Mouse (Mus musculus) kidney, adult 8-10 months (tissue): ENCODE data around the gene Tmod2.

ENCODE experiments used
- DNase-seq, 2 experiments: peaks; one replicate each; pipeline ENCODE4 v3.0.0; 2022

Gene Tmod2

DNA sequence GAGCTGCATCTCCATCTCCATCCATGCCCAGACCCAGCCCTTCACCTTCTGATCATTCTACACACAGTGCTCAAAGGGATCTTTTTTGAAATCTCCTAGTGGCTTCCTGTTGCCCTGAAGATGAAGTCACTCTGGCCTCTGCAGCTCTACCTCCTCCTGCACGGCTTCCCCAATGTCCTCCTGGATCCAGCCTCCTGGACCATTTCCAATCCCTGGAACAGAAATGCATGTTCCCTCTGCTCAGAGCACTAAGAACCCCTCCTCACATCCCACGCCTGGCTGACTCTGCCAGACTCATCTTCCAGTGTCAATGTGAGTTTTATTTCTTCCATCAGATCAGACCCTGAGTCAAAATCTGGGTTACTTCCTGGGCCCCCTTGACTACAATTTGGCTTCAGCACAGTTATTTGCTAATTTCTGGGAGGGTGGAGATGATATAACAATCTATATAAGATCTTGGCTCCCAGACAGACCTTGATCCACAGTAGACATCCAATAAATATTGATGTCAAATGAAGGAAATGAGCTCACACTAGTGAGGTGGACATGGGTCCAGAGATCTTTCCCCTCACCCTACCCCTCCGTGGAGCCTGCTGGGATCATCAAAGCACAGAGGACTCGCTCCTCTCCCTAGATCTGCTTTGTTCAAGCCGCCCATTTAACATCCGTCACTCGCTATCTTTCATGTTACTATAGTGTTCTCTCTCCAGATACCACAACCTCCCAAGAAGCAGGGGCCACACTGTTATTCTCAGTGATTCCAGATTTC, 10.8 kb downstream of the Tmod2 start:
- DNase-seq, result no peak

DNA sequence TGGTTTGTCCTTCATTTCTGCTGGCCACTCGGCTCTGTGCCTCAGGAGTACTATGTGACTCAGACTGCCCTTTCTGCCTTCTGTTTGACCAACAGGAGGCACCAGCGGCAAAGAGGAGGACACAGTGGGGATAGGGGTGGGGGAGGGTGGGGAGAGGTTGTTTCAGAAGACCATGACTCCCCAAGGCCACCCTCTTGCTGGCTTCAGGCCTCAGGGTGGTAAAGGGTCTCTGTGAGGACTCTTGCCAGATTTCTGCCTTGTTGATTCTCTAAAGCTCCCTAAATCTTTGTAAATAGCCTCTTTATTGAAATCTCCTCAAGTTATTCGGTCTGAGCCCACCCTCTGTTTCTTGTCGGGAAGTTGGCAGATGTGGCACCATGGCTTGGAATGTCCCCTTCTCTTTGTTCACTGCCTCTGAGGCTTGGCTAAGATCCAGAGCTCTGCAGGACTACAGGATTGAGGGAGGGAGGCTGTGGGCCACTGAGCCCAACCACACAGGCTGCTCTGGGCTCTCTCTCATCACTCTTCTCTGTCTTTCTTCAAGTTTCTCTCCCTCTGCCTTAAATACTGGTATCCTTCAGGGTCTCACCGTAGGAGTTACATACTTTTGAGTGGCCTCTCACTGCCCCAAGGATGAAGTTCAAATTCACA, 11.8 kb downstream of the Tmod2 start:
- DNase-seq, result no peak

DNA sequence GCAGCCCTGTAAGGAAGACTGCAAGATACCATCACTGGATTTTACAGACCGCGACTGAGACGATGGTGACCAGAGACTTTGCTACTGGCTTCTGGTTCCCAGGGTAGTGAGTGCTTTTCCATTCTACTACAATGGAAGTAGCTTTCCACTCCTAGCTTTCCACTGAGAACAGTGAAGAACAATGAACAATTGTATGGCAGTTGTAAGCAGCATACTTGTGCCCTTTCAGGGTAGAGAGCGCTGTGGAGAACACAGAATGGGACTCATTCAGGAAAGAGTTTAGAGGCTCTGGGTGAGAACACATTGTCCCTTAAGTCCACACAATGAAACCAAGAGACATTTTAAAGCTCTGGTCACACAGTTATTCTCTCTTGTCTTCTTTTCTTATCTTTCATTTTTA, 13.5 kb downstream of the Tmod2 start:
- no peak for DNase-seq

DNA sequence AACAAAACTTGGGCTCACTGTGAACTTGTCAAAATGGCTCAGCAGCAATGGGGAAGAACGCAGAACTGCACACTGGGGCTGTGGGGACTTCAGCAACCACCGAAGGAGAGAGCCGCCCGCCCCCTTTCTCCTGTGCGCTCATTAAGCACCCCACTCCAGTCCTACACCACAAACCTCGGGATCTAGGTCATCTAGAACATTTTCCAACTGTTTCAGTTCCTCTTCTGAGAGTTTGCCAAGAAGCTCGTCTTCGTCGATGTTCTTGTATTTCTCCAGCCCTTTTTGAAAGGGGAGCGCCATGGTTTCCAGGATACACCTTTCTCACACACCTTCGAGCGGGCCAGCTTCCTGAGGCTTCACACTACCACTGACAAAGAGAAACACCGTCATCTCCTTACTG, 14.1 kb downstream of the Tmod2 start:
- DNase-seq, result no peak

DNA sequence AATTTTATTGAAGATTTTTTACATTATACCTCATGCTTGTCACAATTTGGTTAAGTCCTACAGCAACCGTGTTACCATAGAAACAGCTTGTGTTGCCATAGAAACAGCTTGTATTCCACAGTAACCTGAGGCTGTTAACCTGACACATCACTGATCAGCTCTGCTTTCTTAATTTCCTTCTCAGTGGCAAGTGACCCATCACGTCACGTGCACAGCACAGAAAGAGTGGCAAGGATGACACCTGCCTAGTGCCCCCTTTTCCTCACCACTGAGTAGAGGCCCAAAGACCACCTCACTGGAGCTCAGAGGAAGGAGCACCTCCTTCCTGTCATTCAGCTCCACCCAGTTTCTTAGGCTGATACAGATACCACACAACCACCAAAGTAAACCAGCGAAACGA, 17.6 kb downstream of the Tmod2 start:
- DNase-seq, result no peak

DNA sequence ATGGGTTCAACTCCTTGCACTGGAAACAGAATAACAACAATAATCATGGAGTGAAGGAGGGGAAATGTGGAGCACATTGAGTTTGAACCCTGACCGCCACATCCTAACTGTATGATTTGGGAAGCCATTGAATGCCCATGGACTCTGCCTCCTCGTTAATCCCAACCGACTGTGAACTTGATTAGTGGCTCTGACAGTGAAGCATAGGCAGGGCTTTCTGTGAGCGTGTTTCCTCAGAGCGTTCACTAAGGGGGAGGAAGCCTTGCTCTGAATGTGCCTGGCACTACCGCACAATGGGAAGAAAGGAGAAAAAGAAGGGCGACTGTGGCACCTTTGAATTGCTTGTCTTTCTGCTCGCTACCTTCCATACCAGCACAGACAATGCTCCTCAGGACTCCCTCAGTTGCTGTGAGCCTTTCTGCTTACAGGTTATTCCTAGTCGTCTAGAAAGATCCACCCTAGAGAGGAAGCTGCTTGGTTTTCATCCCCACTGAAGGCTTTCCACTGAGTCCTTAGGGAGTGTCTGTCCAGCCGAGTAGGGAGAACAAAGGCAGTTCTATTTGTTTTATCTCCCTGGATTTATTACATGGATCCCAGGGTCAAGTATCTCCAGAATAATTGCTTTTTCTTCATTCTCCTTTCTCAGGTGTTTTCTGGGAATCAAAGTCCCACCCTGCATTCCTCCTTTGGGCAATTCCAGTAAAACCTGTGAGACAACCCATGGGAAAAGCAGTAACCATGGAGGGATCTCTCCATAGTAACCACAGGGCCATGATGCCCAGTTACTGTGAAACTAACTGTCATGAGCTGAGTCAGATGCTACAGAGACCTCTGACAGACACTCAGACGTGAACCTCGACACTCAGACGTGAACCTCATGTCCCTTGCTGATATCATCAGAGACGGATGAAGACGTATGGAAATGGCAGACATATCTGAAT, 21.0 kb downstream of the Tmod2 start:
- no peak for DNase-seq

DNA sequence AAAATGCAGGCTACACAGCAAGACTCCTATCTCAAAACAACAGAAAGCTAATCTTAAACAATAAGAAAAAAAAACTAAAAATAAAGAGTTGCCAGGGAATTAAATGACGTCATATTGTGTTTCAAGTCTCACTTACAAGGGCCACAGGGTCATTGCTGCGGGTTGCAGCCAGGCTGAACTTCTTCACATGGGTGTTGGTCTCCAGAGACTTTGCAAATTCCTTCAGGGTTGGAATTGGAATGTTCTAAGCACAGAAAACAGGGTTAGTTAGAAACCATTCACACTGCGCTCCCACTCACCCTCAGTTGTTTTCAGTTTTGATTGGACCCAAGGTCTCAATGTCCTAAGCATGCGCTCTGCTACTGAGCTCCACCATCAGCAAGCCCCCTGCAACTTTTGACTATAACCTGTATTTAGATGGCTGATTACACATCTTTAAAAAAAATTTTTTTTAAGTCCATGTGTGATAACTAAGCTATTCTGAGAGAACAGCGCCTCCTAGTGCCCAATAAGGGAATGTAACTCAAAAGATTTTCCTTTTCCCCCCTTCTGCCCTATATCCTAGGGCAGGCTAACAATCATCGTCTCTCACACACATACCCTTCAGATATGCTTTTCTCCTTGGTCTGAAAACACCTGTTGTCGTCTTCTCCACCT, 29.3 kb downstream of the Tmod2 start:
- peak; percentile 7 to 26 for DNase-seq

DNA sequence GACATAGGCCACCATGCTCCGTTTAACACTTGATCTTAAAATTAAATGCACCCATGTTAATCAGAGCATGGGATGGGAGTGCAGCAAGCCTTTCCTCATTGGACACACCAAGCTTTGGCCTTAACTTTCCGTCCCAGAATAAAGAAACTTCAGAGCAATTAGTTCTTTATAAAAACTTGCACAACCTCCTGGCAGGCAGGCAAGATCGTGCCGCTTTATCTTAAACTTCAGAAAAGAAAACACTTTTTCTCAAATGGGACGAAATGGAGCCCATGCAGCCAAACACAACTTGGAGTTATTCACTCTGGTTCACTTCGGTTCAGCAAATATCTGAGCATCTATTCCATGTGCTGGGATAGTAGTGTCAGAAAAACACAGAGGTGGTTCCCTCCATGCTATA, 31.8 kb downstream of the Tmod2 start:
- DNase-seq, result no peak

DNA sequence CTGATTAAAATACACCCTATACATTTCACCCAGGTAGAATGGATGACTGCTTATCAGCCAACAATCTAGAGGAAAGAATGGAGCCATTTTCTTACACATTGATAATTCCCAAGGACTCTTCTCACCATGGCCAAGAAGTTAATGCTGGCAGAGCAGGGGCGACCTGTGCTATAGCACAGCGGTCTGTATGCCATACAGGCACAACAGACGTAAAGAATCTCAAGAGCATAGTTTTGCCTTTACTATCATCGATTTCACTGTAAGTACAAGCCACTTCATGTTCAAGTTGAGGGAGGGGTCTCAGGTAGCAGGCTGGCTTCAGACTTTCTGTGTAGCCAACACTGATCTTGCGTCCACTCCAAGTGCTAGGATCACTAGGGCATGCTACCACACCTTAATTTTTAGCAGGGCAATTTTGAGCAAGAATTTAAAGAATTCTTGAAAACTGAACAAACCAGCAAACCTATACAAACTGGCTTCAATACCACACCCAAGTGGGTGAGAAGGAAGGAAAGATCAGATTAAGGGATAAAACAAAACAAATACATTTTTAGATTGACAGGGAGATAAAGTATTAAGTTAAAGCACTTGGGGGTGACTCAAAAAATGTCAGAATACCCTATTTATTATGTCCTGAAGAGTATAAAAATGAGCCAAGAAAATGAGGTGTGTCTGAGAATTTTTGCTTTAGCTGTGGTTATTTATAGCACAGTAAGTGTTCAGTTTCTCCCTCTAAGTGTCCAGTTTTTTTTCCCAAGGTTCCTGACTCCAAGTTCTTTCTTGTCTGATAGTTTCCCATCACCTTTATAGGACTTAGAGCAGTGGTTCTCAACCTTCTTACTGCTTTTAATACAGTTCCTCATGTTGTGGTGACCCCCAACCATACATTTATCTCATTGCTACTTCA, 39.8 kb downstream of the Tmod2 start:
- DNase-seq, result no peak

DNA sequence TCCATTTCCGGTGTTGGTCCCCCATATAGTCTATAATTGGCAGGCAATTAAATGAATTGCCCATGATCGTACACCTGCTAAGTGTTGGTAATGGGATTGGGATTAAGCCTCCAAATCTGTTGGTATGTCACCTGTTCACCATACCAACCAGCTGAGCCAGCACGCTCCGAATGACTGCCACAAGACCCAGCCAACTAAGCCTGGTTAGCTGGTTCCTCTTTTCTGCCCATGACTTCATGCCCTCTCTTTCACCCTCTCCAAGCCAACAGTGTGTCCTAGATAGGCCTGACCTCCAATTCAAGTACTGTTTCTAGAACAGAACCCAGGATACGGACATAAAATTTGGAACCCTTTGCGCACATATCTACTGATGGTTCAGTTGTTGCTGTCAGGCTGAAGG, 42.7 kb downstream of the Tmod2 start:
- DNase-seq, result no peak

DNA sequence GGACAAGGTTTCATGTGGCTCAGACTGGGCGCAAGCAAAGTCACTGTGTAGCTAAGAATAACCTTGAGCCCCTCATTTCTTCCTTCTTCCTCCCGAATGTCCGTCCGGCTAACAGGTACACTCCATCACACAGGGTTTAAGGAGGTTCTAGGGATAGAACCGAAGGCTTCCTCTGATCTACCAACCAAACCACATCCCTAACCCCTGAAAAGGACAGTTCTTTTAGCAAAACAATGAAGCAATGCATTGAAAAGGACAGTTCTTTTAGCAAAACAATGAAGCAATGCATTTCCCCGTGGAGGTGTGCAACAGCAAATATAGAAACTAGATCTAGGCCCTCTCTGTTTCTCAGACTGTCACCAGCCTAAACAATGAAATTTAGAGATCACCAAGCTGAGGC, 46.2 kb downstream of the Tmod2 start:
- no peak for DNase-seq

DNA sequence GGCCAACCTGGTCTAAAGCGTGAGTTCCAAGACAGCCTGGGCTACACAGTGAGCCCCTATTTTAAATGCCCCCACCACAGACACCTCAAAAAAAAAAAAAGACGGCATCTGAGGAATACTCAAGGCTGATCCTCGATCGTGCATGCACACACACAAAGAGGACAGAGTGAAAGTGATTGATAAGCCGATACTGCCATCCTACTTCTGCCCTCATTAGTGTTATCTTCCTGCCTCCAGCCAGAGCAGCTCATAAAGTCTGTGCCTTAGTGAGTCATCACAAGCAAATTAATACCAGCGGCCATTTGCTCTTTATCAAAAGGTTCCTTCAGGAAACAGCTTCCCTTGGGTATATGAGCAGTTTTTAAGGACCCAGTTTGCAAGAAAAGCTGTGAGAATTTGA, 47.5 kb downstream of the Tmod2 start:
- DNase-seq, result no peak

DNA sequence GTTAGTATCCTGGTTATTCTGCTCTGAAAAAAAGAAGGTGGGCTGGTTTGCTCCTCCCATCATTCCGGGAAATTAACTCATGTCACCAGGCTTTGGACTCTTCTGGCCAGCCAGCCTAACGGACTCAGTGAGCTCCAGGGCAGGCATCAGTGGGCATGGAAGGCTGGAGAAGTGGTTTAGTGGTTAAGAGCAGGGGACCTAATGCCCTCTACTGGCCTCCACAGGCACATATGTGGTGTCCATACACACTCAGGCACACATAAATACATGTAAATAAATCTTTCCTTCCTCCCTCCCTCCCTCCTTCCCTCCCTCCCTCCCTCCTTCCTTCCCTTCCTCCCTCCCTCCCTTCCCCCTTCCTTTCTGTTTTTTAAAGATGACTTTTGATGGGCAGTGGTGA, 47.9 kb downstream of the Tmod2 start:
- DNase-seq, result no peak

DNA sequence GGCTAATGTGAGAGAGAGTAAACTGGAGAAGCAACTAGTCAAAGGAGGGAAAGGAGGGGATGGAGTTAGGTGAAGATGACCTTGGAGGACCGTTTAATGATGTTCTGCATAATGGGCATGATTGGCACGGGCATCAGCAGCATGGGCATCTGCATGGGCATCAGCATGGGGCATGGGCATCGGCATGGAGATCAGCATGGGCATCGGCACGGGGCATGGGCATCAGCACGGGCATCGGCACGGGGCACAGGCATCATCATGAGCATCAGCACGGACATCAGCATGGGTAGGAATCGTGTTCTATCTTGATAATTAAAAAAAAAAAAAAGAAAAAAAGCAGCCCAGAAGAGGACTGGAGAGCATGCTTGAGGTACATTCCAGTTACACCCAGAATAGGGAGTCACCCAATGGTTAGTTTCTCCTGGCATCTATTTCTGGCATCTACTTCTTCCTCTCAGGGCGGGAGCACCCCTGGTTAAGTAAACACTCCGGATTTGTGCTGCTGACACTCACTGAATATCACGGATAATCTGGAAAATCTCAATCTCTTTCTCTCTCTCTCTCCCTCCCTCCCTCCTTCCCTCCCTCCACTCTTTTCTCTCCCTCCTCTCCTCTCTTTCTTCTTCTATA, 50.0 kb downstream of the Tmod2 start:
- DNase-seq, result no peak

DNA sequence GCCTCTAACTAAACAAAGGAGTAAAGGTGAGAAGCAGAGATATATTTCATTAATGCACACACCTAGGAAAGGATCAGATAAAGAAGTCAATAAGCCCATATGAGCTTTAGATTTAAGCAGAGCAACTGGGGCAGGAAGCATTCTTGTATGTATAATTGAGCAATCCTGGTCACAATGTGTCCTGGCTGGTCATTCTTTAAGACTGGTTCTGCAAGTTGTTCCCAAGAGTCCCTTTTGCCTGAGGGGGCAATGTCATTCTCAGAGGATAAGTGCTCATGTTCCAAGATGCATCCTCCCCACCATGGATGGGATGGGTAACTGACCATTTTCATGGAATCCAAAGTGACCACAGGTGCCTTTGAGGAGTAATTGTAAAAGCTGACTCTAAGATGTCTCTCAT, 50.8 kb downstream of the Tmod2 start:
- no peak for DNase-seq

DNA sequence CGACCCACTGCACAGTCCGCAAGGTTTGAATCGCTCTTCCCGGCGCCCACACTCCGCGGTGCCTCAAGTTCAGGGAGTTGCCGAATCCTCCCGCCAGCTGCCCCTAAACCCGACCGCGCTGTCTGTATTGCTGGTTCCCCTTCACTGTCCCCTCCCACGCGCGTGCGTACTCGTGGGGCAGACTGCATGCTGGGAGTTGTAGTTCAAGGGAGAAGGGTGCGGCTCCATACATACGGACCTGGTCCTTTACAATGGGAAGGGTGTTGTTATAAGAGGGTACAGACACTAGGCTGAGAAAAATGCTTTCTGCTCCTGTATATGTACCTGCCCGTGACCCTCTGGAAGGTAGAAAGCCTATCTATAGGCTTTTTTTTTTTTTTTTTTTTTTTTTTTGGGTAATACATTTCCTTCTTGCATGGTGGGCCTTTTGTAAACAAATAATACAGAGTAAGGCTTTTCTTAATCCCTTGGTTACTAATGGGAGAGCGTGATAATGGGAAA, 51.6 kb downstream of the Tmod2 start, which contains the start of gene Tmod3:
TSS of gene Tmod3 (minus strand) at position 146 of the 501 bp plus-strand sequence.
- peak; percentile 91 to 94 for DNase-seq

DNA sequence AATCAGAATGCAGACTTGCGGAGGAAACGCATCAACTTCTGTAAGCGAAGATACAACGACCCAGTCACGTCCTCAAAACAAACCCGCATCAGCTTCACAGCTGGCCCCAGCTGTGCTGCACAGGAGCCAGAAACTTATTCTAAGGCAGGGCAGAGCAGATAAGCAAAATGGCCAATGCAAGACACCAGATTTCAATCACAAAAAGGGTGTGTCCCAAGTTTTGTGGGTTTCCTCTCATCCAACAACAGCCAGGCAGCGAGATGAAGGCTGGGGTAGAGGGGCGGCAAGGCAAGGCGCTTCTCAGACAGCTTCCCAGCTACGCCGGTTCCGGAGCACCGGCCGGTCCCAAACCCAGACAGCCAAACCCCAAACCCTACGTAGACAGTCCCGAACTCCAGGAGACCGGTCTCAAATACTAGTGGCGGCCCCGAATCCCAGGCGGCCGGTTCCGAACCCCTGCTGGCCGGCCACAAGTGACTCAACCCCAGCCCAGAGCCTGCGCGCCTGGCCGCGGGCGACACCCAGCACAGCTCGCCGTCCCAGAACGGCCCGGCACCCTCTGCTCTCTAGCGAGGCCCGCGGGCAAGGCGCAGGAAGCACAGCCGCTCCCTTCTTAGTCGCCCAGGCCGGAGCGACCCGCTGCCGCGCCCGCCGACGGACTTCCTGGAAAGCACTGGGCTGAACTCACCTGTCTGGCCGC, 52.2 kb downstream of the Tmod2 start:
- DNase-seq, result peak; percentile 20 to 29

DNA sequence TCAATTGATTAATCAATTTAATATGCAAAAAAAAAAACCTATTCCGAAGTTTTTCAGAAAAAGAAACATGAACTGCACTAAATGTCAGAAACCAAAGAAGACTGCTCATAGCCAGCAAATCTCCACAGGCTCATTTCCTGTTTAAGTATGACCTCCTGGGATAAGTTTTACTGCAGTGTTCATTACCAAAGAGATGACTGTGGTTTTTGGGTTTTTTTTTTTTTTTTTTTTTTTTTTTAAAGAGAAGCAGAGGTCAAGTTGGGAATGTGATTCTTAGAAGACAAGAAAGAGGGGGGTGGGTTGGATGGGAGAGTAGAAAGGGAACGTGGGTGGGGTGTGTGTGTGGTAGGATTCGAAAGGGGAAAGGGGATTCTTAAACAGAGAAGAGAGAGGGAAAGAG, 52.8 kb downstream of the Tmod2 start:
- DNase-seq, result no peak

DNA sequence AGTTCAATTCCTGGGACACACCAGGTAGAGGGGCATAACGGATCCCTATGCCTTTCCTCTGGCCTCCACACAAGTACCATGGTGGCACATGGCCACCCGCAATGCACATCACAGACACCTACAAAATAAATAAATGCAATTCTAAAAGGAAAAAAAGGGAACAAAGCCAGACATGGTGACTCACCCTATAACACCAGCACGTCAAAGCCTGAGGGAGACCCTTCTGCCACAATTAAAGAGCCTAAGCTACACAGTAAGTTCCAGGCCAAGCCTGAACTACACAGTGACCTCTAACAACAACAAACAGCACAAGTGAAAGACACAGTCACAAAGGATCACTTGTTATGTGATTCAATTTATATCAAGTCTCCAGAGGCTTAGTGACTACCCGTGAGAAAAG, 57.4 kb downstream of the Tmod2 start:
- DNase-seq, result no peak

DNA sequence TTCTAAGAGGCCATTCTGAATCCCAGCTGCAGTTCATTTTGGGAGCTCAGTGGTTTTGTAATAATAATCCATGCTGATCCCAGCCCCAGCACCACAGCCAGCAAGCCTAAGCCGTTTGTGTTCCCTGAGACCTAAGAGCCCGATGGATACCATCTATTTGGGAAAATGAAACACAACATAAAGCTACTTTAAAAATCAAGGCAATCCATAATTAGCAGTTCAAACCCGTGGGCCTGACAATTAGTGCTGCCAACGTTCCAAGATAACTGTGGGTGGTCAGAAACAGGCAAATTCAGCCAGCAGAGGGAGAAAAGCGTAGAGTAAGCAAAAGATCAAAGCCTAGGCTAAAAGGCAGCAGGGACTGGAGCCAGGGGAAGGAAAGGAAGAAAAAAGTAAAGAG, 59.8 kb downstream of the Tmod2 start:
- no peak for DNase-seq

DNA sequence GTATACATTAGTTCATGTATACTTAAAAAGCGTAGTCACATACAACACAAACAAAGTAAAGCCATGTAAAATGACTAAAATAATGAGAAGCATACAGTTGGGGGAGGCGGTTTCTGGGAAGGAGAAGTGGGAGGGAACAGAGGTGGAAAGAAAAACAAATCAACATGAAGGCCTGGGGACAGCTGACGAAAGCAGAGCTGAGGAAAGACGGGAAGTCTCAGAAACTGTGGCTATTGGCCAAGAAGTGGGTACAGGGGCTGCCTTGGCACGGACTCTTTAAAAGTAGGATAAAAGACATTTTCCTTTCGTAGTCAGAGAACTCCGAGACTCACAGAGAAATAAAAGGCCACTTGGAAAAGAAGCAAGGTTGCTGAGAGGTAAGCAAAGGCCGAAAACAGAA, 62.1 kb downstream of the Tmod2 start:
- DNase-seq, result no peak
